Mouse (Mus musculus): ENCODE results near the gene Fam228a. TPM values are rescaled to one million over a fixed set of nuclear protein-coding genes. Genes with fewer than 3 reads are reported as not detected.

Gene Fam228a
- polyA plus RNA-seq, 1 experiment from 2014 or later: 0.24 TPM

DNA sequence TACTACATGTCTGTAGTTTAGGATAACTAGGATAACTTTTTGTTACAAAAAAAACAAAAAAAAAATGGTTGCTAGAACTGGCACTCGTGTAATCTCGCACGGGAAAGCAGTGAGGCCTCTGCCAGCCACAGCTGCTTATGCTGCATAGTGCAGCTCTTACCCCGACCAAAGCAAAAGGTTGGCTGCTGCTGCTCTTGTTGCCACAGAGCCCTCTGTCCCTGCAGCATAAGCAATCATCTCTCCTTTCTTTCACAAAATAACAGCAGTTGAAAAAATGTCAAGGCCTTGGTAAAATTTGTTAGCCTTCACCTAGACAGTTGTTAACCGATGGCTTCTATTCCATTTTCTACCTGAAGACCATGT is 72.6 kb downstream of the Fam228a start:
- no peak overlapping the region for H3K4me3 ChIP-seq
- H3K9me3 ChIP-seq: no peaks in the 10 kb centered on the region
- H3K4me1 ChIP-seq (replicated peaks): no peaks in the 10 kb centered on the region
- no peaks in the 10 kb centered on the region for H3K27me3 ChIP-seq (ENCODE audit: insufficient read depth, poor library complexity, severe bottlenecking)
- DNase-seq (ENCODE audit: low spot score): no peak
- 93% methylated on average over 5 of the region's 5 CpGs for WGBS
- H3K27ac ChIP-seq: no peak overlapping the region
- H3K36me3 ChIP-seq: peaks cover 11% of the 10 kb centered on the region; the same call in 1 of the 2 replicates

DNA sequence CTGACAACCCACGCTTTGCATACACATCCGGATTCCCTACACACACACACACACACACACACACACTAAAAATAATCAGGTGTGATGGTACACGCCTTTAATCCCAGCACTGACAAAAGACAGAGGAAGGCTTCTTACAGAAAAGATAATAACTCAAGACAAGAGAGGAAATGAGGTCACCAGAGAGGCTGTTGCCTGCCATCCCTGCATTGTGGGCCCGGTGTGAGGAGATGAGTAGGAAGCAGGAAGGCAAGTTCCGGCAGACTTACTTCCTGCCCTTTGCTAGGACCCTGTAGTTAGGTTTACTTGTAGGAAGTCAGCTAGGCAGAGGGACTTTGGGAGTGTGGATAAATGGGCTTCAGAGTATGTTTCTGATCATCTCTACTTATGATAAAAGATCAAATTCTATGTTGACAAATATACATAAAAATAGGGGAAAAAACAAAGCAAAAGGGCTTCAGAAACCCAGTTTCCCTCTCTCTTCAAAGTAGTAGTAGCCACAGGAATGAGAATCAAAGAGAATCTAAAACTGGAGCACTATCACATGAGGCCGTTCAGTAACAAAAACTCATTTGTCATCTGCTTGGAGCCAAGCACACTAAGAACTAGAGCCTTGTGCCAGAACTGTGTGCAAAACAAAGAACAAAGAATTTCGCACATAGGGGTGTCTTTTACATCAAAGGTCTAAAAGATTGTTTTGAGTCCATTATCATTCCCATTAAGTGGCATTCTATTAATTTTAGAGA is 73.1 kb downstream of the Fam228a start:
- peaks cover 11% of the 10 kb centered on the region; the same call in 1 of the 2 replicates for H3K36me3 ChIP-seq
- H3K27me3 ChIP-seq (ENCODE audit: insufficient read depth, poor library complexity, severe bottlenecking): no peaks in the 10 kb centered on the region
- 85% methylated on average over 7 of the region's 7 CpGs for WGBS
- no peak overlapping the region for H3K27ac ChIP-seq
- no peaks in the 10 kb centered on the region for H3K9me3 ChIP-seq
- H3K4me3 ChIP-seq: no peak overlapping the region
- H3K4me1 ChIP-seq (replicated peaks): no peaks in the 10 kb centered on the region
- no peak for DNase-seq (ENCODE audit: low spot score)

Other genes with a start within 250 kb of the Fam228a start
- gene Itsn2, start 145.8 kb downstream of the Fam228a start, polyA plus RNA-seq (2016; fragmentation: Nextera tagmentation; extraction: Ambion mirVana): 12.9 and 17.1 TPM in 2 replicates
- not detected in 2 replicates for gene Gm3625, start 145.5 kb downstream of the Fam228a start, polyA plus RNA-seq (2016; fragmentation: Nextera tagmentation; extraction: Ambion mirVana)
- 2.4 and 3.0 TPM in 2 replicates for gene Pfn4, start 30.6 kb upstream of the Fam228a start, polyA plus RNA-seq (2016; fragmentation: Nextera tagmentation; extraction: Ambion mirVana)
- gene Fam228b, start 30.8 kb upstream of the Fam228a start, polyA plus RNA-seq (2016; fragmentation: Nextera tagmentation; extraction: Ambion mirVana): 1.1 and 3.0 TPM in 2 replicates
- gene Sf3b6, start 79.1 kb upstream of the Fam228a start, polyA plus RNA-seq (2016; fragmentation: Nextera tagmentation; extraction: Ambion mirVana): 314 and 329 TPM in 2 replicates
- 8.4 and 14.4 TPM in 2 replicates for gene Fkbp1b, start 103.2 kb upstream of the Fam228a start, polyA plus RNA-seq (2016; fragmentation: Nextera tagmentation; extraction: Ambion mirVana)
- gene Wdcp, start 104.9 kb upstream of the Fam228a start, polyA plus RNA-seq (2016; fragmentation: Nextera tagmentation; extraction: Ambion mirVana): 27.2 and 28.1 TPM in 2 replicates
- gene Mfsd2b, start 135.9 kb upstream of the Fam228a start, polyA plus RNA-seq (2016; fragmentation: Nextera tagmentation; extraction: Ambion mirVana): 4.1 and 4.7 TPM in 2 replicates
- 17.3 and 20.6 TPM in 2 replicates for gene Ubxn2a, start 169.3 kb upstream of the Fam228a start, polyA plus RNA-seq (2016; fragmentation: Nextera tagmentation; extraction: Ambion mirVana)
- 10.9 and 12.8 TPM in 2 replicates for gene Atad2b, start 178.9 kb upstream of the Fam228a start, polyA plus RNA-seq (2016; fragmentation: Nextera tagmentation; extraction: Ambion mirVana)

Data from hindbrain, embryonic 10.5 days (tissue).